Mouse (Mus musculus): ENCODE measurements around the gene Cgnl1. TPM values are rescaled to one million over a fixed set of nuclear protein-coding genes. Genes with fewer than 3 reads are reported as not detected.

The Cgnl1 gene
- polyA plus RNA-seq, 1 experiment from 2014 or later, result 5.9 TPM

Other genes with a start within 250 kb of the Cgnl1 start
- 9.1 and 9.8 TPM in 2 replicates for gene Myzap, start 179.2 kb downstream of the Cgnl1 start, polyA plus RNA-seq (2014; fragmentation: Nextera tagmentation; extraction: Ambion mirVana)